Mouse (Mus musculus) liver, embryonic 14.5 days (tissue): Measurements from ENCODE around the gene Prkn. TPM values are rescaled to one million over a fixed set of nuclear protein-coding genes. Genes with fewer than 3 reads are reported as not detected.
A peak's percentile ranks its signal among the peaks of the same experiment; 100 is the strongest.

Experiments used
- ATAC-seq: fragments of 200-750 bp; cut with Nextera tagmentation; 2 replicates; pipeline ENCODE4 v1.8.0; 2017; ENCODE audit warnings: moderate number of reproducible peaks, mild to moderate bottlenecking, moderate library complexity; ENCODE audit not compliant: insufficient read depth
- DNase-seq, 3 experiments: peaks; one replicate each; pipeline ENCODE4 v3.0.0-alpha.2; 2012 to 2013; ENCODE audit warnings: low read depth in 3 of 3, low spot score in 3 of 3
- H3K27ac ChIP-seq: fragments of 300-500 bp; sonication (generic); 2 replicates; pipeline ENCODE4 v1.5.1; 2014; ENCODE audit warnings: moderate library complexity, mild to moderate bottlenecking, control low read depth, inconsistent platforms
- H3K27me3 ChIP-seq: fragments of 300-500 bp; sonication (generic); 2 replicates; pipeline ENCODE4 v1.6.1; 2014; ENCODE audit warnings: mild to moderate bottlenecking, low read length, moderate library complexity; ENCODE audit not compliant: control insufficient read depth, insufficient read depth
- H3K36me3 ChIP-seq: fragments of 300-500 bp; sonication (generic); replicated peaks from 2 replicates; pipeline ENCODE4 v1.6.1; 2014; ENCODE audit warnings: low read depth; ENCODE audit not compliant: control insufficient read depth, insufficient read depth
- H3K4me1 ChIP-seq, 2 experiments: fragments of 200-500 bp in 1 of 2; fragments of 300-500 bp in 1 of 2; sonication (generic) in 1 of 2; replicated peaks; 2 replicates each; pipeline ENCODE4 v1.6.1; 2012 to 2014; ENCODE audit warnings: antibody characterized with exemption in 1 of 2, inconsistent platforms in 1 of 2, low read length in 1 of 2; ENCODE audit not compliant: control insufficient read depth in 2 of 2, insufficient read depth in 2 of 2
- H3K4me2 ChIP-seq: fragments of 300-500 bp; sonication (generic); 2 replicates; pipeline ENCODE4 v1.6.1; 2014; ENCODE audit warnings: low read depth, mild to moderate bottlenecking, control low read depth, moderate library complexity
- H3K4me3 ChIP-seq, 2 experiments: fragments of 200-500 bp in 1 of 2; fragments of 300-500 bp in 1 of 2; sonication (generic) in 1 of 2; 2 replicates each; pipeline ENCODE4 v1.5.1; 2012 to 2014; ENCODE audit warnings: low read depth in 2 of 2, low read length in 2 of 2, mild to moderate bottlenecking in 2 of 2, control low read depth in 1 of 2, inconsistent platforms in 1 of 2, moderate library complexity in 1 of 2; ENCODE audit not compliant: insufficient read depth in 1 of 2
- H3K9ac ChIP-seq: fragments of 300-500 bp; sonication (generic); replicated peaks from 2 replicates; pipeline ENCODE4 v1.6.1; 2014; ENCODE audit warnings: mild to moderate bottlenecking, control low read depth, moderate library complexity
- H3K9me3 ChIP-seq: fragments of 300-500 bp; sonication (generic); 2 replicates; pipeline ENCODE4 v1.6.1; 2016; ENCODE audit warnings: low read length, mixed read lengths; ENCODE audit not compliant: control insufficient read depth
- CTCF ChIP-seq: IDR thresholded peaks from 2 replicates; pipeline ENCODE4 v1.5.1; 2016; ENCODE audit warnings: antibody characterized with exemption, low read depth, control low read depth
- EP300 ChIP-seq: IDR thresholded peaks from 2 replicates; pipeline ENCODE4 v1.6.1; 2016; ENCODE audit warnings: antibody characterized with exemption, low read depth
- WGBS: fragments of 180-500 bp; shearing (Covaris S2); extraction: QIAGEN DNeasy Blood & Tissue Kit; methylation state at CpG from one replicate; pipeline ENCODE4 v1.1.7; 2014; ENCODE audit not compliant: insufficient replicate concordance; 5-methylcytosine and 5-hydroxymethylcytosine counted together
- polyA plus RNA-seq, 2 experiments: library from polyadenylated mRNA; depleted of rRNA in 1 of 2; stranded (reverse) in 1 of 2; unstranded in 1 of 2; fragments of >200 nt; fragmentation: Nextera tagmentation in 1 of 2; extraction: Ambion mirVana in 1 of 2; gene quantifications; 2 replicates each; pipeline versions ENCODE4 v1.2.1 to v1.2.3; 2012 to 2014

The Prkn gene
- polyA plus RNA-seq, 2 experiments, result 0.17 to 0.61 TPM

DNA sequence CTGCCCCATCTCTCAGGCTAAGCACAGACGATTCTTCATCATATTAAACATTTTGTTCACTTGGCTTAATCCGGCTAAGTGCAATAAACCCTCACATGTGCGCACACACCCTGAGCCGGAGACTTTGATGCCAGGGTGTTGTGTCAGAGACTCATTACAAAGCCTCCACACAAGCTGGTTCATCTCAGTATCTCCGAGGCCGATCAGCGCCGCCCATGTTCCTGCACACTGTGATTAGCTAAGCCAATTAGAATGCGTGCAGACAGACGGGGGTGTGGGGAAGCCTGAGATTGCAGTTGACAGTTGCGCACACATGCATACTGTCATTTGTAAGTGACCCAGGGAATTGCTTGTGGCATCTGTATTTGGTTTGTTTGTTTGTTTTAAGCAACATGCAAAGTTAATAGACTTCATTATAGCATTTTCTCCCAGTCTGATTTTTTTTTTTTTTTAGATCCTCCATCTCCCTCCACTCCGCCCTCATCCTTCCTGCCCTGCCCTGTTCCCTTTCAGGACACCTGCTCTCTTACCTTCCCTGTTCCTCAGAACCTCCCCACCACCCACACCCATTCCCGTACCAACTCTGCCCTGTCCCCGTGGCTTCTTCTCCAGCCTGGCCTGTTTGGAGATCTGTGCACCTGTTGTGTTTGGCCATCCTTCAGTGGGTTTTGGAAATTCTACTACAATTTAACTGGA lies 1202.5 kb downstream of the Prkn start:
- no peaks in the 10 kb centered on the region for H3K9me3 ChIP-seq
- 38% methylated on average over 14 of the region's 14 CpGs for WGBS
- peaks cover 2% of the 10 kb centered on the region; the same call in 1 of the 2 replicates for H3K27me3 ChIP-seq
- TF ChIP-seq CTCF (no peak), EP300 (no peak)
- H3K4me1 ChIP-seq, result peaks cover 33 to 35% of the 10 kb centered on the region in 2 experiments
- DNase-seq (peak in 2 of 3 experiments; percentile 69 to 70), ATAC-seq (no peak)
- no peak overlapping the region; the same call in 1 of the 2 replicates for H3K4me2 ChIP-seq
- no peak overlapping the region for H3K27ac ChIP-seq
- H3K9ac ChIP-seq, result no peak overlapping the region
- no peaks in the 10 kb centered on the region for H3K36me3 ChIP-seq
- H3K4me3 ChIP-seq, result no peak overlapping the region

GRCm38 (mm10) chr17:12044222-12044621 lies 1204.0 kb downstream of the Prkn start:
- Histone ChIP-seq H3K36me3 (no peaks in the 10 kb centered on the region), H3K27ac (no peak overlapping the region), H3K9me3 (no peaks in the 10 kb centered on the region), H3K9ac (no peak overlapping the region), H3K27me3 (peaks cover 2% of the 10 kb centered on the region; the same call in 1 of the 2 replicates), H3K4me2 (no peak overlapping the region), H3K4me3 (no peak overlapping the region), H3K4me1 (peaks cover 21% of the 10 kb centered on the region in 2 experiments)
- DNase-seq (no peak), ATAC-seq (no peak)
- WGBS, result 61% methylated on average over 8 of the region's 8 CpGs
- TF ChIP-seq CTCF, result no peak
- no peak for TF ChIP-seq EP300

DNA sequence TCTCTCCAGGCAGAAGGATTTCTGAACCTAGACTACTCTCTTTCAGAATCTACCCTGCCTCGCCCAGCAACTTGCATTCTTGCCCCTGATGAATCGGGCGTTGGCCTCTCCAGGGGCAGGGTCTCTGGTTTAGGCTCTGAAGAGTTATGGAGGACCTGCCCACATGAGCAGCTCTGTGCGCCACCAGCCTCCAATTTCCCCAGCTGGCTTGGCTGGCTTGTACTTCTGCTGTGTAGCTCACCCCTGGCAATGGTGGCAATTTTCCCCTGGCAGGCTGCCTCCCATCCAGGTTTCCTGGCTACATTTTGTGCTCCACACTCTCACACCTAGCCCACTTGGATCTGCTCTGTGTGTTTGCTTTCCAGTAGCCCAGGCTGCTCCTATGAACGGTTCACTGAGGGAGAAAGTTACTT lies 1205.7 kb downstream of the Prkn start:
- 49% methylated on average over 5 of the region's 5 CpGs for WGBS
- Histone ChIP-seq H3K9ac (no peak overlapping the region), H3K36me3 (no peaks in the 10 kb centered on the region), H3K27ac (no peak overlapping the region), H3K4me2 (no peak overlapping the region), H3K4me1 (peaks cover 7 to 8% of the 10 kb centered on the region in 2 experiments), H3K4me3 (no peak overlapping the region), H3K9me3 (no peaks in the 10 kb centered on the region), H3K27me3 (peaks cover 2% of the 10 kb centered on the region; the same call in 1 of the 2 replicates)
- ATAC-seq (no peak), DNase-seq (no peak)
- TF ChIP-seq CTCF (no peak), EP300 (no peak)

DNA sequence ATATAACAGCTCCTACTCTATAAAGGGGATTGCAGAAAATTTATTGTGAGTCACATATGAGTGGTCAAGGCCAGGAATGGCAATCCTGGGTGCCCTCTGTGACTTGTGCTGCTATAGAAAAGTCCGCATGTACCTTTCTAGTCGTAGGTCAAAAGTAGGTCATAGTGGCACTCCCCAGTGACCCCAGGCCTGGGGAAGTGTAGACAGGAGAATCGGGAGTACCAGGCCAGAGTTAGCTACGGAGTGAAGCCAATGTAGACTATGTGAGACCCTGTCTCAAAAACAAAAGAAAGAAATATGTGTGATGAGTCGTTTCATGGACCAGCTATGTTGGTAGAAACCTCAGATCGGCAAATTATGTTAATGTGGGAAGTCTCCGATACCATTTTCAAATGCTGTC lies 1206.8 kb downstream of the Prkn start:
- no peak overlapping the region for H3K9ac ChIP-seq

GRCm38 (mm10) chr17:12047523-12047922 lies 1207.3 kb downstream of the Prkn start:
- peaks cover 2 to 5% of the 10 kb centered on the region in 2 experiments; a peak in 3 of 4 replicates for H3K4me1 ChIP-seq
- no peak overlapping the region for H3K4me3 ChIP-seq
- no peaks in the 10 kb centered on the region for H3K9me3 ChIP-seq
- H3K27ac ChIP-seq, result no peak overlapping the region
- no peak for TF ChIP-seq CTCF
- TF ChIP-seq EP300, result no peak
- ATAC-seq (no peak), DNase-seq (no peak)
- 48% methylated on average over 6 of the region's 6 CpGs for WGBS
- H3K4me2 ChIP-seq, result no peak overlapping the region
- peaks cover 2% of the 10 kb centered on the region; the same call in 1 of the 2 replicates for H3K27me3 ChIP-seq
- no peaks in the 10 kb centered on the region for H3K36me3 ChIP-seq
- no peak overlapping the region for H3K9ac ChIP-seq

More for the DNA sequence above, 1206.8 kb downstream of the Prkn start:
- no peak for ATAC-seq
- no peak overlapping the region for H3K4me2 ChIP-seq
- peaks cover 2% of the 10 kb centered on the region; the same call in 1 of the 2 replicates for H3K27me3 ChIP-seq
- H3K27ac ChIP-seq, result no peak overlapping the region
- H3K4me1 ChIP-seq, result peaks cover 7% of the 10 kb centered on the region in 2 experiments; a peak in 3 of 4 replicates
- H3K4me3 ChIP-seq, result no peak overlapping the region
- H3K36me3 ChIP-seq, result no peaks in the 10 kb centered on the region
- no peak for DNase-seq
- H3K9me3 ChIP-seq, result no peaks in the 10 kb centered on the region
- TF ChIP-seq CTCF (no peak), EP300 (no peak)
- WGBS, result 73% methylated on average over 7 of the region's 7 CpGs
